Mouse (Mus musculus): ENCODE data around the gene Iqsec1. TPM values are rescaled to one million over a fixed set of nuclear protein-coding genes. Genes with fewer than 3 reads are reported as not detected.

Iqsec1 gene
- total and polyA plus RNA-seq, 3 experiments, result 17.0 to 90.4 (median 83.5) TPM

GRCm38 (mm10) chr6:90786589-90786988 is 201.9 kb downstream of the Iqsec1 start:
- TF ChIP-seq ZKSCAN1 (IDR thresholded peaks at IDR 0.05; ENCODE audit: borderline replicate concordance, low read depth, low read length) (no peak), E2F4 (IDR thresholded peaks at IDR 0.05; ENCODE audit: insufficient replicate concordance, low read depth, low read length) (no peak), EP300 (IDR thresholded peaks at IDR 0.05; ENCODE audit: low read length) (no peak), ZC3H11A (IDR thresholded peaks at IDR 0.05; ENCODE audit: low read depth, low read length) (no peak), ZMIZ1 (IDR thresholded peaks at IDR 0.05; ENCODE audit: low read depth, low read length) (no peak), RAD21 (IDR thresholded peaks at IDR 0.05; ENCODE audit: low read depth, low read length) (no peak)
- Histone ChIP-seq H3K9ac (ENCODE audit: insufficient read depth, low read depth) (no peak overlapping the region), H3K4me1 (ENCODE audit: control insufficient read depth in 1 of 2, insufficient read depth in 2 of 2) (peaks cover 18 to 44% of the 10 kb centered on the region in 2 experiments), H3K9me3 (replicated peaks; ENCODE audit: low read length) (peaks cover 4% of the 10 kb centered on the region), H3K79me2 (replicated peaks; ENCODE audit: control insufficient read depth, extremely low read depth, insufficient read depth, poor library complexity, severe bottlenecking) (no peaks in the 10 kb centered on the region), H3K27ac (ENCODE audit: insufficient read depth, low read depth) (no peak overlapping the region), H3K4me3 (replicated peaks in 1 of 3; ENCODE audit: low read depth in 2 of 3, low read length in 2 of 3, poor library complexity in 1 of 3) (no peak overlapping the region), H3K27me3 (replicated peaks) (no peaks in the 10 kb centered on the region), H3K4me2 (ENCODE audit: insufficient read depth, low read depth, poor library complexity, severe bottlenecking) (no peak overlapping the region), H3K36me3 (replicated peaks in 1 of 2; ENCODE audit: control insufficient read depth in 1 of 2, insufficient read depth in 1 of 2, low read length in 1 of 2) (no peaks in the 10 kb centered on the region)
- no peak for DNase-seq (ENCODE audit: extremely low read depth)
- in situ Hi-C loops (cut with MboI; ENCODE audit: low pct_ligation_motif_present, low pct_unique_long_range_greater_than_20kb, low sequenced_read_pairs) (no loop called here), dilution Hi-C loops (cut with MboI; ENCODE audit: extremely low pct_ligation_motif_present, extremely low pct_unique_long_range_greater_than_20kb, low sequenced_read_pairs) (no loop called here)

- Histone ChIP-seq H3K27ac (ENCODE audit: insufficient read depth, low read depth) (no peak overlapping the region), H3K9ac (ENCODE audit: insufficient read depth, low read depth) (no peak overlapping the region), H3K27me3 (replicated peaks) (no peaks in the 10 kb centered on the region), H3K9me3 (replicated peaks; ENCODE audit: low read length) (peaks cover 4% of the 10 kb centered on the region), H3K36me3 (replicated peaks in 1 of 2; ENCODE audit: control insufficient read depth in 1 of 2, insufficient read depth in 1 of 2, low read length in 1 of 2) (no peaks in the 10 kb centered on the region), H3K79me2 (replicated peaks; ENCODE audit: control insufficient read depth, extremely low read depth, insufficient read depth, poor library complexity, severe bottlenecking) (no peaks in the 10 kb centered on the region), H3K4me3 (replicated peaks in 1 of 3; ENCODE audit: low read depth in 2 of 3, low read length in 2 of 3, poor library complexity in 1 of 3) (no peak overlapping the region), H3K4me2 (ENCODE audit: insufficient read depth, low read depth, poor library complexity, severe bottlenecking) (no peak overlapping the region), H3K4me1 (ENCODE audit: control insufficient read depth in 1 of 2, insufficient read depth in 2 of 2) (peaks cover 21 to 54% of the 10 kb centered on the region in 2 experiments)
- in situ Hi-C loops (cut with MboI; ENCODE audit: low pct_ligation_motif_present, low pct_unique_long_range_greater_than_20kb, low sequenced_read_pairs) (no loop called here), dilution Hi-C loops (cut with MboI; ENCODE audit: extremely low pct_ligation_motif_present, extremely low pct_unique_long_range_greater_than_20kb, low sequenced_read_pairs) (no loop called here)
- no peak for DNase-seq (ENCODE audit: extremely low read depth)
- TF ChIP-seq CHD1 (IDR thresholded peaks at IDR 0.05; ENCODE audit: low read depth, low read length) (no peak), POLR2A (IDR thresholded peaks at IDR 0.05; ENCODE audit: low read depth, low read length) (no peak)
Observed at GRCm38 (mm10) chr6:90783945-90784344, 204.5 kb downstream of the Iqsec1 start.

GRCm38 (mm10) chr6:90783176-90783575 is 205.3 kb downstream of the Iqsec1 start:
- dilution Hi-C loops (cut with MboI; ENCODE audit: extremely low pct_ligation_motif_present, extremely low pct_unique_long_range_greater_than_20kb, low sequenced_read_pairs) (no loop called here), in situ Hi-C loops (cut with MboI; ENCODE audit: low pct_ligation_motif_present, low pct_unique_long_range_greater_than_20kb, low sequenced_read_pairs) (no loop called here)
- DNase-seq (ENCODE audit: extremely low read depth), result no peak
- Histone ChIP-seq H3K9ac (ENCODE audit: insufficient read depth, low read depth) (no peak overlapping the region), H3K36me3 (replicated peaks in 1 of 2; ENCODE audit: control insufficient read depth in 1 of 2, insufficient read depth in 1 of 2, low read length in 1 of 2) (no peaks in the 10 kb centered on the region), H3K4me1 (ENCODE audit: control insufficient read depth in 1 of 2, insufficient read depth in 2 of 2) (peaks cover 21 to 54% of the 10 kb centered on the region in 2 experiments), H3K27me3 (replicated peaks) (no peaks in the 10 kb centered on the region), H3K79me2 (replicated peaks; ENCODE audit: control insufficient read depth, extremely low read depth, insufficient read depth, poor library complexity, severe bottlenecking) (no peaks in the 10 kb centered on the region), H3K4me3 (replicated peaks in 1 of 3; ENCODE audit: low read depth in 2 of 3, low read length in 2 of 3, poor library complexity in 1 of 3) (no peak overlapping the region), H3K4me2 (ENCODE audit: insufficient read depth, low read depth, poor library complexity, severe bottlenecking) (no peak overlapping the region), H3K9me3 (replicated peaks; ENCODE audit: low read length) (peaks cover 4% of the 10 kb centered on the region), H3K27ac (ENCODE audit: insufficient read depth, low read depth) (no peak overlapping the region)
- TF ChIP-seq IRF4 (IDR thresholded peaks at IDR 0.05; ENCODE audit: low read depth, low read length) (peak; percentile 64), SIN3A (IDR thresholded peaks at IDR 0.05; ENCODE audit: low read length) (no peak), CTCF (conservative IDR thresholded peaks at IDR 0.05 in 1 of 2, IDR thresholded peaks at IDR 0.05 in 1 of 2; ENCODE audit: low read depth in 2 of 2, low read length in 2 of 2) (no peak), KAT2A (IDR thresholded peaks at IDR 0.05; ENCODE audit: insufficient replicate concordance, low read length) (no peak), EP300 (IDR thresholded peaks at IDR 0.05; ENCODE audit: low read length) (peak; percentile 71), JUN (IDR thresholded peaks at IDR 0.05; ENCODE audit: insufficient read depth, low read depth, low read length) (peak; percentile 8; the same call in 1 of the 2 replicates), TCF12 (IDR thresholded peaks at IDR 0.05; ENCODE audit: low read depth, low read length) (peak; percentile 72; the same call in 1 of the 2 replicates), ETS1 (conservative IDR thresholded peaks at IDR 0.05; ENCODE audit: low read depth, low read length) (peak; percentile 71), MEF2A (IDR thresholded peaks at IDR 0.05; ENCODE audit: borderline replicate concordance, low read depth, low read length) (peak; percentile 76), BHLHE40 (IDR thresholded peaks at IDR 0.05; ENCODE audit: low read depth, low read length) (0 out of 2 replicates have a peak, but pooled peaks have one; percentile 16)
